Mouse (Mus musculus) frontal cortex, postnatal 10 days (tissue): Measurements from ENCODE around the gene Jak1.

Experiments
- DNase-seq, 2 experiments: peaks; one replicate each; pipeline ENCODE4 v3.0.0; 2022; ENCODE audit warnings: low spot score in 2 of 2, mixed read lengths in 1 of 2

Gene Jak1

GRCm38 (mm10) chr4:101146891-101147655 is 118.0 kb downstream of the Jak1 start:
- no peak for DNase-seq

GRCm38 (mm10) chr4:101146047-101146745 is 118.9 kb downstream of the Jak1 start:
- peak; percentile 73 for DNase-seq

GRCm38 (mm10) chr4:101144790-101145189 is 120.3 kb downstream of the Jak1 start:
- DNase-seq: no peak

GRCm38 (mm10) chr4:101144361-101144760 is 120.7 kb downstream of the Jak1 start:
- DNase-seq: no peak

GRCm38 (mm10) chr4:101143901-101144300 is 121.2 kb downstream of the Jak1 start:
- no peak for DNase-seq

GRCm38 (mm10) chr4:101141768-101142167 is 123.3 kb downstream of the Jak1 start:
- no peak for DNase-seq

GRCm38 (mm10) chr4:101137975-101138374 is 127.1 kb downstream of the Jak1 start:
- no peak for DNase-seq

- no peak for DNase-seq
These were observed 129.2 kb downstream of the Jak1 start for GRCm38 (mm10) chr4:101135909-101136308.

GRCm38 (mm10) chr4:101135013-101135412 is 130.1 kb downstream of the Jak1 start:
- no peak for DNase-seq

GRCm38 (mm10) chr4:101121002-101121401 is 144.1 kb downstream of the Jak1 start:
- no peak for DNase-seq

- DNase-seq: no peak
These were observed 158.0 kb downstream of the Jak1 start for GRCm38 (mm10) chr4:101107122-101107521.
